Mouse (Mus musculus) bone marrow macrophage, adult 2 months (primary cell): ENCODE results near the gene Stx4a.

Experiments used
- CTCF ChIP-seq: IDR thresholded peaks from 2 replicates; pipeline ENCODE4 v1.5.1; 2012; ENCODE audit warnings: low read depth, mild to moderate bottlenecking, low read length, moderate library complexity
- POLR2A ChIP-seq: IDR thresholded peaks from 2 replicates; pipeline ENCODE4 v1.6.1; 2012; ENCODE audit warnings: mild to moderate bottlenecking, low read depth, low read length, borderline replicate concordance

GRCm38 (mm10) chr7:127842001-127842718 is 18.1 kb downstream of the Stx4a start:
- TF ChIP-seq CTCF (no peak), POLR2A (no peak)
